Mouse (Mus musculus) frontal cortex, postnatal 14 days (tissue): ENCODE data around the gene Zdhhc14.

Experiments used
- DNase-seq, 2 experiments: peaks; one replicate each; pipeline ENCODE4 v3.0.0; 2022; ENCODE audit warnings: low spot score in 2 of 2

Gene Zdhhc14

DNA sequence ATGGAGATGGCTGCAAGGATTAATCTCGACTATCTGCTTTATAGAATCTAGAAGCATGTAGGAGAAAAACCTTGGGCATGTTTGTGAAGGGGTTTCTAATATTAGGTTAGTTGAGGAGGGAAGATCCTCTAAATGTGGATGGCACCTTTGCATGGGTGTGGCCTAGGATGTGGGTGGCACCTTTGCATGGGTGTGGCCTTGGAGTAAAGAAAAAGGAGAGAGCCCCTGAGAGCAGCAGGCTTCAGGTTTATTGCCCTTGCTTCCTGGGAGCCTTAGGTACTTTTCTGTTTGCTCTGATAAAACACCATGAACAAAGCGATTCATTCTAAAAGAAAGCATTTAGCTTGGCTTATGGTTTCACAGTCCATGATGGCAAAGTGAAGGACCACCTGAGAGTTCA, 62.2 kb downstream of the Zdhhc14 start:
- no peak for DNase-seq

- no peak for DNase-seq
Measured at GRCm38 (mm10) chr17:5556568-5556967, 64.2 kb downstream of the Zdhhc14 start.

GRCm38 (mm10) chr17:5560212-5560611, 67.9 kb downstream of the Zdhhc14 start:
- DNase-seq: no peak

DNA sequence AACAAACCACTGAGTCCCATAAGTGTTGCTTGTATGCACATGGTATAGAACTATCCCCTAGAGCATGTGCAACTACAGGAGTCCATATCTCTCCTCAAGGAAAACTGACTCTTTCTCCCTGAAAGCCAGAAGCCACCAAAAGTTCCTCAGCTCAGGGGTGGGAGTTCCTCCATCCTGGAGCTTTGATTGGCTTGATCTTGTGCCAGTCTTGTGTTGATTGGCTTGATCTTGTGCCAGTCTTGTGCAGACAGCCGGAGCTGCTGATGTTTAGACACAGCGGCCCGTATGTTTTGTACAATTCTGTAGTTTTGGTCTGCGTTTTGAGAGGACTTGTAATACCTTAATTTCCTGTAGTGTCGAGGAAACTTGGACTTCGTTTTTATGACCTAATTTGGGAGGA, 70.8 kb downstream of the Zdhhc14 start:
- no peak for DNase-seq

DNA sequence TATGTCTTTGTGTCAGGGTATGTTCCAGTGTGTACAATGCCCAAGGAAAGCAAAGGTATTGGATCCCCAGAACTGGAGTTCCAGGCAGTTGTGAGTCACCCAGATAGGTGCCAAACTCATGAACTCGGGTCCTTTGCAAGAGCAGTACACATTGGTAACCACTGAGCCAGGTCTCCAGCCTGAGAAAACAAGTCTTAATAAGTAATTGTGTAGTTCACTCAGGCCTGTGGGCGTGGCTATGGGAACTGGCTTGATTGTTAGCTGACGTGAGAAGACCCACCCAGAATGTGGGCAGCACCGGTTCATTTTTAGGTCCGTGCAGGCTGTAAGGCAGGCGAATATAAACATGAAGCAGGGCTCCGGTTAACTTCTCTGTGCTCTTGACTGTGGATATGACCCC, 73.6 kb downstream of the Zdhhc14 start:
- no peak for DNase-seq

DNA sequence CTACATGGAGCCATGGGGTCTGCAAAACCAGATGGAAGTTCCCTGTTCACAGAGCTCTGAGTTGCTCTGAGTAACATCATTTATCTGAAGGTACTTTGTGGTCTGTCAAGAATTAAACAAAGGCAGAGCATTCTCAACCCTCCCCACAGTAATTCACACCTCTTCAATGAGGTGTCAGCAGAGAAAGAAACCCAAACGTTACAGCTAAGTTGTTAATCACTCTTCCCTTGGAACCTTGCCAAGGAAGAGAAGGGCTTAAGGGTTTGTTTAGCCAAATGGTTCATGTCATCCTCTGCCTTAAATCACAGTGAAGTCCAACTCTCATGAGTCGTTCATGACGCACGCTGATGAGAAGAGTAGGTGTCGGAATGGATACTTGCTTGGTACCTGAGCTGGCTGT, 75.6 kb downstream of the Zdhhc14 start:
- no peak for DNase-seq

- DNase-seq: no peak
Measured at GRCm38 (mm10) chr17:5569131-5570030, 77.0 kb downstream of the Zdhhc14 start.

GRCm38 (mm10) chr17:5572096-5572730, 79.9 kb downstream of the Zdhhc14 start:
- no peak for DNase-seq

- DNase-seq: no peak
Measured at GRCm38 (mm10) chr17:5572745-5573420, 80.5 kb downstream of the Zdhhc14 start.

GRCm38 (mm10) chr17:5574672-5575071, 82.3 kb downstream of the Zdhhc14 start:
- no peak for DNase-seq

GRCm38 (mm10) chr17:5575518-5575917, 83.2 kb downstream of the Zdhhc14 start:
- no peak for DNase-seq

DNA sequence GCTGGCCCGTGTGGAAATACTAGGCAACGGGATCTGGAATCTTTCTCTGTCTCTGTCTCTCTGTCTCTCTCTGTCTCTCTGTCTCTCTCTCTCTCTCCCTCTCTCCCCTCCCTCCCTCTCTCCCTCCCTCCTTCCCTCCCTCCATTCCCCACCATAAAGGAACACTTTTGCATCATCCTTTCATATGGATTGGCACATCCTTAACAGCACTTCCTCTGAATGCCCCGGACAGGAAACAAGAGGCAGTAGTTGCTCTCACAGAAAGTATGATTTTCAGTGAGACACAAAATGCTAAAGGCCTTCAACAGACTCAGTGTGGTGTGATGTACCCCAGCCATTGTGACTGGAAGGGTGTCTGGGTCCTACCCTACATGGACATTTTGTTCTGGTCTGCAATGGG, 89.9 kb downstream of the Zdhhc14 start:
- no peak for DNase-seq

DNA sequence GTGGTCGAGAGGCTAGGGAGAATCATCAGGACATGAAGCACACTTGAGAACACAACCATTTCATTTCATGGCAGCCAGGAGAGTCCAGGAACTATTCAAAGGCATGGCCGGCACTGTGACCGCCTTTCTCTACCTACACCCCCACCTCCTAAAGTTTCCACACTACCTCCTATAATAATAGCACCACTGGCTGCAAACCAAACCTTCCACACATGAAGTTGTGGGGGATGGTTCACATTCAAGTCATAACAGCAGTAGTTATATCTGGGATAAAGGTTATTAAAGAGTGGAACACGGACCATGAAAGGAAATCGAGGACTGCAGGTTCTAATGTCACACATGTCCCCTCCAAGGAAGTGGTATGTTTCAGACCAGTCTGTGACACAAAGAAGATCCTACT, 90.6 kb downstream of the Zdhhc14 start:
- DNase-seq: no peak

DNA sequence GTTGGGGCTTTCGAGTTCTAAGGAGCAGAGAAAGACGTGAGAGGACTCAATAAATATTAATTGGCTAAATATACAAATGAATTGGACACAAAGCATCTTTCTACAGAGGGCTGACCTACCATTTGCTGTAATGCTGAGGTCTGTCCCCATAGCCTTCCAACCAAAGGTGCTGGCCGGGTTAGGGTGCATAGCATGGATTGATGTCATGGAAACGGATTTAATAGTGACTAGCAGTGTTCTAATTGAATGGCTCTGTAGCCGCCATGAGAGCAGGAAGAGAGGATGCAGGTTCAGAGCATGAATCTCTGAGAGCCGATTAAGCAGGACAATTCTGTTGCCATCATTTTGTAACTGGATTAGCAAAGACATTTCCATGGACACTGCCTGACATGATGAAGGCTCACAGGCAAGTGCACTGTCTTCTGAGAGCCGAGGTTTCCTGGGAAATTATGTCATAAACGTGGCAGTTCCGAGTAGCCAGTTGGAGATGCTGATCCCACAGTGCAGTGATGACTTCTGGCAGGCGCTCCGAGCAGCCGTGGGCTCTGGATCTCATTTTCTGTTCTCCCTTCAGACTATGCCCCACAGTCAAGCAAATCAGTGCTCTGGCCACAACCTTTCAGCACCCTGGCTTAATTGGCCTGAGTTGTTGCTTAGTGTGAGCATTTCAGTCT, 91.3 kb downstream of the Zdhhc14 start:
- no peak for DNase-seq

DNA sequence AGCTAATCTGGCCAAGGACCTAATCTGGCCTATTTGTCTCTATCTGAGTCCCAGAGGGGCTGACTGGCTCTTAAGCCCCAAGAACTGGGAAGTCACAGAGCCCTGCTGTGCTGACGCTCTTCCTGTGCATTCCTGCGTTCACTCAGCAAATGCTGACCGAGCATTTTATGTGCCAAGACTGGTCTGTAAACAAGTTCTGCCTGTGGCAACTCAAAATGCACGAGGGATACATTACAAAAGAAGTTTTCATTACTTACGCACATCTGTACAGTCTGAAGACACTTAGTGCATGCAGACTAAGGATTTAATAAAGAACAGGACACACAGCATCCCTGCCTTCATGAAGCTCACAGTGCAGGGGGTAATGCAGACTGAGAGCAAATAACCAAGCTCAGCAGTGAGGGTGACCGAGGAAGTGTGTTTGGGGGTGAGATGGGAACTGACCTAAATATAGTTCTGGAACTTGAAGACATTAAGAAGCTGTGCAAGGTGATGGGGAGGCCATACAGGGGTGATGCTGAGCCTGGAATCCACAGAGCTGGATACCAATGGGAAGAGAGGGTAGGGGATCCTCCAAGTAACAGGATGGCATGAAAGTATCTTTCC, 99.3 kb downstream of the Zdhhc14 start:
- no peak for DNase-seq

DNA sequence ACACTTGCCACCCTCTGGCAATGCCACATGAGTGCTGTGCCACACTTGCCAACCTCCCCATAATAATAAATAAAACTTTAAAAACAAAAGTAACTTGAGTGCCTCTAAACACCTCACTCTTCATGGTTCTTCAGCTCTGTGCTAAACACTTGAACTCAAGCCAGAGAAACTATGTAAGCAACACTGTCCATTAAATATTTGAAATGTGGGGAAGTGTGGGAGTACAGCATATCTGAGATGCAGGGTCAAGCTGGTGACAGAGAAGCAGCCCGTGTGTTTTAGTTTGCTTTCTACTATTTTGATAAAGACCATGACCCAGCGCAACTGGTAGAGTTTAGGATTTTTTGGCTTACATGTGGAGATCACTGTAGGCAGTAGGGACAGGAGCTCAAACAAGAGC, 100.7 kb downstream of the Zdhhc14 start:
- DNase-seq: no peak

GRCm38 (mm10) chr17:5595068-5595467, 102.7 kb downstream of the Zdhhc14 start:
- DNase-seq: no peak

- no peak for DNase-seq
Measured at GRCm38 (mm10) chr17:5596490-5596889, 104.1 kb downstream of the Zdhhc14 start.

DNA sequence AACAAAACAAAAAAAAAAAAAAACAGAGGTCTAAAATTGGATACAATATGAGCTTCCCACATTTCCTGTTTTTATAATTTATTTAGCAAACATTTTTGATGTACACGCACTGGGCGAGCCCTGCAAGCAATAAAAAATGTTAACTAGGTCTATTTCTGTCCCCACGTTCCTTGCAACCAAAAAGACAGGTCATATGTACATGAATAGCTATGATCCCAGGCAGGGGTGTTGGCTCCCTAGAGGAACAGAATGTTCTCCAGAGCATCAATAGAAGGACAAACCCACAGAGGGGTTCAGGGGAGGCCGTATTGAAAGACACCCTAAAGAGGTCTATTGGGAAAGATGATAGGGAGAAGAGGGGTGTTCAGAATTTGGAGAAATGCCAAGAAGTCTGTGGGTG, 106.6 kb downstream of the Zdhhc14 start:
- DNase-seq: no peak

- DNase-seq: no peak
Measured at GRCm38 (mm10) chr17:5600505-5601027, 108.2 kb downstream of the Zdhhc14 start.

GRCm38 (mm10) chr17:5601953-5602352, 109.6 kb downstream of the Zdhhc14 start:
- DNase-seq: no peak
